Mouse (Mus musculus) hindbrain, embryonic 16.5 days (tissue): ENCODE measurements around the gene Slc2a13. TPM values are rescaled to one million over a fixed set of nuclear protein-coding genes. Genes with fewer than 3 reads are reported as not detected.

Experiments
- ATAC-seq: fragments of 200-750 bp; cut with Nextera tagmentation; 2 replicates; pipeline ENCODE4 v1.8.0; 2017; ENCODE audit warnings: moderate TSS enrichment, moderate library complexity
- H3K27ac ChIP-seq: fragments of 300-500 bp; sonication (generic); 2 replicates; pipeline ENCODE4 v1.5.1; 2014; ENCODE audit warnings: low read depth, mild to moderate bottlenecking, control low read depth, low read length, moderate library complexity
- H3K27me3 ChIP-seq: fragments of 300-500 bp; sonication (generic); replicated peaks from 2 replicates; pipeline ENCODE4 v1.6.1; 2014; ENCODE audit warnings: low read length; ENCODE audit not compliant: control insufficient read depth, insufficient read depth
- H3K36me3 ChIP-seq: fragments of 300-500 bp; sonication (generic); 2 replicates; pipeline ENCODE4 v1.6.1; 2014; ENCODE audit warnings: mild to moderate bottlenecking, low read length, moderate library complexity, mixed read lengths; ENCODE audit not compliant: control insufficient read depth, insufficient read depth
- H3K4me1 ChIP-seq: fragments of 300-500 bp; sonication (generic); 2 replicates; pipeline ENCODE4 v1.6.1; 2014; ENCODE audit warnings: low read depth, low read length; ENCODE audit not compliant: control insufficient read depth, insufficient read depth
- H3K4me2 ChIP-seq: fragments of 300-500 bp; sonication (generic); 2 replicates; pipeline ENCODE4 v1.6.1; 2014; ENCODE audit warnings: mild to moderate bottlenecking, low read length, control low read depth, moderate library complexity
- H3K4me3 ChIP-seq: fragments of 300-500 bp; sonication (generic); 2 replicates; pipeline ENCODE4 v1.5.1; 2014; ENCODE audit warnings: mild to moderate bottlenecking, low read length, control low read depth, moderate library complexity
- H3K9ac ChIP-seq: fragments of 300-500 bp; sonication (generic); 2 replicates; pipeline ENCODE4 v1.6.1; 2014; ENCODE audit warnings: low read depth, mild to moderate bottlenecking, control low read depth, low read length, moderate library complexity
- H3K9me3 ChIP-seq: fragments of 300-500 bp; sonication (generic); 2 replicates; pipeline ENCODE4 v1.6.1; 2014; ENCODE audit warnings: mild to moderate bottlenecking, low read length, moderate library complexity; ENCODE audit not compliant: control insufficient read depth
- WGBS: fragments of 180-500 bp; shearing (Covaris S2); extraction: QIAGEN DNeasy Blood & Tissue Kit; methylation state at CpG from one replicate; pipeline ENCODE4 v1.1.7; 2014; 5-methylcytosine and 5-hydroxymethylcytosine counted together
- polyA plus RNA-seq: library from polyadenylated mRNA; unstranded; fragments of >200 nt; fragmentation: Nextera tagmentation; extraction: Ambion mirVana; gene quantifications from 2 replicates; pipeline ENCODE4 v1.2.1, GENCODE M21; 2015

The Slc2a13 gene
- polyA plus RNA-seq, 1 experiment from 2014 or later, result 4.6 TPM

GRCm38 (mm10) chr15:91282822-91283221 lies 290.2 kb downstream of the Slc2a13 start:
- Histone ChIP-seq H3K9me3 (no peaks in the 10 kb centered on the region), H3K9ac (no peak overlapping the region), H3K27ac (no peak overlapping the region), H3K4me3 (no peak overlapping the region), H3K4me2 (no peak overlapping the region), H3K4me1 (no peaks in the 10 kb centered on the region), H3K27me3 (no peaks in the 10 kb centered on the region), H3K36me3 (no peaks in the 10 kb centered on the region)
- no peak for ATAC-seq
- WGBS, result 89% methylated on average over 7 of the region's 7 CpGs

- Histone ChIP-seq H3K4me3 (no peak overlapping the region), H3K36me3 (no peaks in the 10 kb centered on the region), H3K4me1 (no peaks in the 10 kb centered on the region), H3K4me2 (no peak overlapping the region), H3K9me3 (no peaks in the 10 kb centered on the region), H3K9ac (no peak overlapping the region), H3K27me3 (no peaks in the 10 kb centered on the region), H3K27ac (no peak overlapping the region)
- ATAC-seq, result no peak
- WGBS, result 80% methylated on average over 5 of the region's 5 CpGs
Measured at GRCm38 (mm10) chr15:91281521-91281920, 291.5 kb downstream of the Slc2a13 start.

GRCm38 (mm10) chr15:91279571-91279970 lies 293.5 kb downstream of the Slc2a13 start:
- no peaks in the 10 kb centered on the region for H3K9me3 ChIP-seq
- WGBS, result 97% methylated on average over 5 of the region's 5 CpGs
- H3K9ac ChIP-seq, result no peak overlapping the region
- no peak for ATAC-seq
- H3K4me2 ChIP-seq, result no peak overlapping the region
- no peak overlapping the region for H3K27ac ChIP-seq
- H3K27me3 ChIP-seq, result no peaks in the 10 kb centered on the region
- no peaks in the 10 kb centered on the region for H3K4me1 ChIP-seq
- H3K36me3 ChIP-seq, result no peaks in the 10 kb centered on the region
- H3K4me3 ChIP-seq, result no peak overlapping the region

GRCm38 (mm10) chr15:91275961-91276360 lies 297.1 kb downstream of the Slc2a13 start:
- no peak overlapping the region for H3K9ac ChIP-seq
- H3K27ac ChIP-seq, result no peak overlapping the region
- ATAC-seq, result no peak
- no peak overlapping the region for H3K4me2 ChIP-seq
- H3K36me3 ChIP-seq, result peaks cover 4% of the 10 kb centered on the region; the same call in 1 of the 2 replicates
- no peaks in the 10 kb centered on the region for H3K27me3 ChIP-seq
- H3K4me3 ChIP-seq, result no peak overlapping the region
- no peaks in the 10 kb centered on the region for H3K9me3 ChIP-seq
- WGBS, result 74% methylated on average over 3 of the region's 3 CpGs
- H3K4me1 ChIP-seq, result no peaks in the 10 kb centered on the region

- Histone ChIP-seq H3K4me2 (no peak overlapping the region), H3K4me1 (no peaks in the 10 kb centered on the region), H3K4me3 (no peak overlapping the region), H3K9ac (no peak overlapping the region), H3K27ac (no peak overlapping the region), H3K36me3 (peaks cover 4% of the 10 kb centered on the region; the same call in 1 of the 2 replicates), H3K27me3 (no peaks in the 10 kb centered on the region), H3K9me3 (no peaks in the 10 kb centered on the region)
- 87% methylated on average over 4 of the region's 4 CpGs for WGBS
- no peak for ATAC-seq
Measured at GRCm38 (mm10) chr15:91268532-91268931, 304.5 kb downstream of the Slc2a13 start.

GRCm38 (mm10) chr15:91263926-91264325 lies 309.1 kb downstream of the Slc2a13 start:
- Histone ChIP-seq H3K27me3 (no peaks in the 10 kb centered on the region), H3K36me3 (no peaks in the 10 kb centered on the region), H3K4me3 (no peak overlapping the region), H3K27ac (no peak overlapping the region), H3K9me3 (no peaks in the 10 kb centered on the region), H3K4me1 (no peaks in the 10 kb centered on the region), H3K9ac (no peak overlapping the region), H3K4me2 (no peak overlapping the region)
- no peak for ATAC-seq
- 76% methylated on average over 1 of the region's 1 CpGs for WGBS

- Histone ChIP-seq H3K27me3 (no peaks in the 10 kb centered on the region), H3K9me3 (no peaks in the 10 kb centered on the region), H3K4me3 (no peak overlapping the region), H3K27ac (no peak overlapping the region), H3K4me1 (no peaks in the 10 kb centered on the region), H3K9ac (no peak overlapping the region), H3K36me3 (no peaks in the 10 kb centered on the region), H3K4me2 (no peak overlapping the region)
- 61% methylated on average over 5 of the region's 5 CpGs for WGBS
- 0 out of 2 replicates have a peak, but pooled peaks have one; percentile 37 for ATAC-seq
Measured at GRCm38 (mm10) chr15:91260578-91260977, 312.5 kb downstream of the Slc2a13 start.

GRCm38 (mm10) chr15:91257140-91257539 lies 315.9 kb downstream of the Slc2a13 start:
- no peak for ATAC-seq
- H3K9ac ChIP-seq, result no peak overlapping the region
- no peak overlapping the region for H3K27ac ChIP-seq
- no peaks in the 10 kb centered on the region for H3K27me3 ChIP-seq
- no peak overlapping the region for H3K4me2 ChIP-seq
- H3K36me3 ChIP-seq, result no peaks in the 10 kb centered on the region
- H3K9me3 ChIP-seq, result no peaks in the 10 kb centered on the region
- WGBS, result 68% methylated on average over 11 of the region's 11 CpGs
- no peak overlapping the region for H3K4me3 ChIP-seq
- H3K4me1 ChIP-seq, result no peaks in the 10 kb centered on the region

- Histone ChIP-seq H3K4me1 (no peaks in the 10 kb centered on the region), H3K27me3 (no peaks in the 10 kb centered on the region), H3K9ac (no peak overlapping the region), H3K36me3 (no peaks in the 10 kb centered on the region), H3K4me2 (no peak overlapping the region), H3K9me3 (no peaks in the 10 kb centered on the region), H3K27ac (no peak overlapping the region), H3K4me3 (no peak overlapping the region)
- 90% methylated on average over 2 of the region's 2 CpGs for WGBS
- ATAC-seq, result no peak
Measured at GRCm38 (mm10) chr15:91255308-91255707, 317.8 kb downstream of the Slc2a13 start.

- no peaks in the 10 kb centered on the region for H3K4me1 ChIP-seq
- H3K36me3 ChIP-seq, result no peaks in the 10 kb centered on the region
- H3K4me2 ChIP-seq, result no peak overlapping the region
- no peak overlapping the region for H3K4me3 ChIP-seq
- H3K9ac ChIP-seq, result no peak overlapping the region
- no peaks in the 10 kb centered on the region for H3K9me3 ChIP-seq
- no peak overlapping the region for H3K27ac ChIP-seq
- no peaks in the 10 kb centered on the region for H3K27me3 ChIP-seq
- 52% methylated on average over 8 of the region's 8 CpGs for WGBS
- ATAC-seq, result no peak
Measured at GRCm38 (mm10) chr15:91252956-91253355, 320.1 kb downstream of the Slc2a13 start.
